Mouse (Mus musculus) A20 (cell line): ENCODE measurements around the gene Ubr7.

Source experiments
- DNase-seq: peaks from one replicate; pipeline ENCODE4 v3.0.0-alpha.2; 2011; ENCODE audit warnings: low read depth, low spot score

The Ubr7 gene

DNA sequence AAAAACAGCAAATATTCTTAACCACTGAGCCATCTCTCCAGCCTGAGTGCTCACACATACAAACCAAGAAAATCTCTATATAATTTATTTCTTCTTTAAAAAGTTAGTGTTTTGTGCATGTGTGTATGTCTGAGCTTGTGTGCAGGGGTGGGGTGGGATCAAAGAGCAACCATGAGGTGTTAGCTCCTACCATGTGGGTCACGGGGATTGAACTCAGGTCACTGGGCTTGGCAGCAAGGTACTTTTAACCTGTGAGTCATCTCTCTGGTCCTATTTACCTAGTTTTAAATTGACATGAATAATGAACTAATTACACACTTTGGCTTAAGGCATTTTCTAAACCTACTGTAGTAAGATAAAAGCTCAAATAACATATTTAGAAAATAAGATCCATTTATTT lies 68.6 kb downstream of the Ubr7 start:
- no peak for DNase-seq

DNA sequence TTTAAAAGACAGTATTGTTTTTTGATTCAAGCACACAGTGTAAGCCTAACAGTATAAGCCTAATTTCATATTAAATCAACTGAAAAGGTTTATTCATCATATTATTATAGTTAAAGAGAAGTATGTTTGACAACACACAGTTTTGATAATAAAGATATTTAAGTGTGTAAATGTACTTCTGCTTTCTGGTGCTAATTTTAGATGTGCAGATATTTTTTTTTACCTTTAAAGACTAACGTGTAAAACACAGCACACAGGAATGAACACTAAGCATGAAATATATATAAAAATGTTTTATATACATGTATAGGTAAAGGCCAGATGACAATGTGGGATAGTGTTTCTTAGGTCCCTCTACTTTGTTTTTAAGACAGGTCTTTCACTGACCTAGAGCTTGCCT lies 69.4 kb downstream of the Ubr7 start:
- DNase-seq, result peak; percentile 26
